Mouse (Mus musculus): ENCODE measurements at regions not wholly inside any gene's neighbourhood (a gene's known extent, or its start where the extent isn't known, plus 50 kb on each side); places are given as distances from the start of the nearest gene placed in this dataset.

- DNase-seq, result no peak
Observed at GRCm38 (mm10) chr6:94761341-94761740, 61.4 kb upstream of the Lrig1 start.

- DNase-seq, result no peak
Observed at GRCm38 (mm10) chr6:94760629-94761111, 60.7 kb upstream of the Lrig1 start.

GRCm38 (mm10) chr6:94759649-94760048 is 59.7 kb upstream of the Lrig1 start:
- no peak for DNase-seq

- DNase-seq, result no peak
Observed at GRCm38 (mm10) chr6:94756006-94756405, 56.0 kb upstream of the Lrig1 start.

- DNase-seq, result no peak
Observed at GRCm38 (mm10) chr6:94755297-94755831, 55.4 kb upstream of the Lrig1 start.

GRCm38 (mm10) chr6:94754522-94754921 is 54.6 kb upstream of the Lrig1 start:
- DNase-seq, result no peak

GRCm38 (mm10) chr6:94751101-94751440 is 51.1 kb upstream of the Lrig1 start:
- no peak for DNase-seq

- DNase-seq, result no peak
Observed at GRCm38 (mm10) chr6:94750228-94751100, 50.5 kb upstream of the Lrig1 start.
